Comparison of ENCODE assay signal across 23 mouse cellular contexts in the genomic region with DNA sequence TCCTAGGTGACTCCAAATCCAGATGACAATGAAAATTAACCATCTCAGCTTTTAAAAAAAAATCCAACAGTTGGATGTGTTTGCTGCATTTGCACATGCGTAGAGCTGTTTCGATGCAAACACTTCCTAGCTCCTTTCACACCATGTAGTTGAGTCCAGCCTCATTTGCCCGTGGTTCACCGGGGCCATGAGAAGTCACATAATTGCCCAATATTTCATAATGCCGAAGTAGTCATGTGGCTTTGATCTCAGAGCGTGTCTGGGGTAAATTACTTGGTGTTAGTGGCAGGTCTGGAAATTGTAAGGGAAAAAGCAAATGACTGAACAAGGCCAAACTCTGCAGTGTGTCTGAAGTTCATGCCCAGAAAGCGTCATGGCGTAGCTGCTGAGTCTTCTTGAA.
DNase-seq lines count a peak whose midpoint lies in the region; ATAC-seq and TF ChIP-seq lines count a peak whose summit lies in the region.
"Had no signal": no experiment of that assay in that cellular context is flagged by ENCODE, and none has a peak within 500 bp of the region (broad histone marks: within the 10 kb centered on the region; RNA-seq: fewer than 3 reads in every experiment).

No protein-coding gene starts in this region.

- H3K27me3 ChIP-seq in embryonic facial prominence, embryonic 11.5 days (ENCODE audit: control insufficient read depth, insufficient read depth, low read length): no peaks in the 10 kb centered on the region
- no peaks in the 10 kb centered on the region for H3K27me3 ChIP-seq in embryonic facial prominence, embryonic 10.5 days (replicated peaks; ENCODE audit: low read depth, poor library complexity, severe bottlenecking)
- peaks cover 7% of the 10 kb centered on the region; the same call in 1 of the 2 replicates for H3K27me3 ChIP-seq in heart, embryonic 12.5 days (replicated peaks)
- H3K27me3 ChIP-seq in heart, postnatal 0 days (ENCODE audit: control insufficient read depth, insufficient read depth, low read length): no peaks in the 10 kb centered on the region
- H3K27me3 ChIP-seq: embryonic facial prominence, embryonic 13.5 days; hindbrain, embryonic 12.5 days had no signal

- H3K9me3 ChIP-seq in embryonic facial prominence, embryonic 11.5 days (replicated peaks; ENCODE audit: control insufficient read depth, low read length): no peaks in the 10 kb centered on the region
- H3K9me3 ChIP-seq in embryonic facial prominence, embryonic 10.5 days: no peaks in the 10 kb centered on the region
- no peaks in the 10 kb centered on the region for H3K9me3 ChIP-seq in heart, embryonic 12.5 days (replicated peaks)
- H3K9me3 ChIP-seq in heart, postnatal 0 days (replicated peaks; ENCODE audit: control insufficient read depth, low read length): no peaks in the 10 kb centered on the region
- H3K9me3 ChIP-seq: embryonic facial prominence, embryonic 13.5 days; G1E; hindbrain, embryonic 12.5 days had no signal

- no peak overlapping the region for H3K4me3 ChIP-seq in embryonic facial prominence, embryonic 11.5 days (ENCODE audit: low read depth, low read length)
- H3K4me3 ChIP-seq in embryonic facial prominence, embryonic 10.5 days: no peak overlapping the region
- H3K4me3 ChIP-seq in heart, embryonic 12.5 days: no peak overlapping the region
- no peak overlapping the region for H3K4me3 ChIP-seq in heart, postnatal 0 days (ENCODE audit: low read depth, low read length)
- H3K4me3 ChIP-seq: embryonic facial prominence, embryonic 13.5 days; hindbrain, embryonic 12.5 days had no signal

- H3K9ac ChIP-seq in embryonic facial prominence, embryonic 11.5 days (replicated peaks; ENCODE audit: low read length): no peak overlapping the region
- no peak overlapping the region for H3K9ac ChIP-seq in heart, embryonic 12.5 days
- no peak overlapping the region for H3K9ac ChIP-seq in heart, postnatal 0 days (replicated peaks; ENCODE audit: low read depth, low read length)
- H3K9ac ChIP-seq: embryonic facial prominence, embryonic 13.5 days; hindbrain, embryonic 12.5 days had no signal

- H3K4me1 ChIP-seq in embryonic facial prominence, embryonic 11.5 days (ENCODE audit: control insufficient read depth, insufficient read depth, low read length): no peaks in the 10 kb centered on the region
- H3K4me1 ChIP-seq in embryonic facial prominence, embryonic 10.5 days: peaks cover 15% of the 10 kb centered on the region
- peaks cover 32% of the 10 kb centered on the region for H3K4me1 ChIP-seq in heart, embryonic 12.5 days (replicated peaks)
- peaks cover 18% of the 10 kb centered on the region for H3K4me1 ChIP-seq in heart, postnatal 0 days (ENCODE audit: control insufficient read depth, insufficient read depth)

- no peak for TF ChIP-seq EP300 in heart, postnatal 0 days (IDR thresholded peaks at IDR 0.05; ENCODE audit: low read depth)

- WGBS in embryonic facial prominence, embryonic 11.5 days: 81% methylated on average over 8 of the region's 8 CpGs
- whole genome bisulfite sequencing in embryonic facial prominence, embryonic 10.5 days: 82% methylated on average over 8 of the region's 8 CpGs
- WGBS in heart, embryonic 12.5 days: 85% methylated on average over 8 of the region's 8 CpGs
- 91% methylated on average over 8 of the region's 8 CpGs for WGBS in heart, postnatal 0 days

- peak; percentile 15 for DNase-seq in embryonic facial prominence, embryonic 11.5 days (ENCODE audit: low spot score)
- no peak for DNase-seq in embryonic facial prominence, embryonic 10.5 days (ENCODE audit: low spot score)
- DNase-seq in heart, postnatal 25 days (ENCODE audit: low spot score): no peak
- no peak for DNase-seq in heart, postnatal 0 days (ENCODE audit: low spot score)
- no peak for DNase-seq in heart, postnatal 36 days
- no peak for DNase-seq in adrenal gland, postnatal 10 days
- DNase-seq: adrenal gland, adult 8-10 months; B cell, adult 2 months; cerebellum, adult 11 months; cerebellum, adult 8-10 months; cerebellum, postnatal 14 days; embryo, embryonic 11 days; gastrocnemius, postnatal 36 days; kidney, adult 8-10 months had no signal

- no peak overlapping the region for H3K27ac ChIP-seq in embryonic facial prominence, embryonic 11.5 days (replicated peaks; ENCODE audit: low read depth, low read length)
- H3K27ac ChIP-seq in embryonic facial prominence, embryonic 10.5 days (replicated peaks): no peak overlapping the region
- H3K27ac ChIP-seq in heart, embryonic 12.5 days (ENCODE audit: poor library complexity, severe bottlenecking): peak overlapping the region; percentile 83; the same call in 1 of the 2 replicates
- peak overlapping the region; percentile 55; the same call in 1 of the 2 replicates for H3K27ac ChIP-seq in heart, postnatal 0 days (ENCODE audit: low read depth)
- H3K27ac ChIP-seq: embryonic facial prominence, embryonic 13.5 days; hindbrain, embryonic 12.5 days had no signal

- ATAC-seq in embryonic facial prominence, embryonic 11.5 days (replicated peaks; ENCODE audit: insufficient number of reproducible peaks, low FRiP score, low TSS enrichment, low read depth): no peak
- ATAC-seq in heart, embryonic 12.5 days (ENCODE audit: insufficient number of reproducible peaks, low FRiP score): no peak
- no peak for ATAC-seq in heart, postnatal 0 days (ENCODE audit: insufficient read depth, low read depth)
- ATAC-seq: CD4-positive, CD25-positive, alpha-beta regulatory T cell, adult 4 months; forebrain, embryonic 14.5 days; hindbrain, embryonic 16.5 days; inflammation-experienced regulatory T-cells, adult 6 months; intestine, postnatal 0 days had no signal

- H3K4me2 ChIP-seq in embryonic facial prominence, embryonic 11.5 days (ENCODE audit: low read depth, low read length): no peak overlapping the region
- H3K4me2 ChIP-seq in heart, embryonic 12.5 days: no peak overlapping the region
- no peak overlapping the region for H3K4me2 ChIP-seq in heart, postnatal 0 days (ENCODE audit: low read depth, low read length)
- H3K4me2 ChIP-seq: embryonic facial prominence, embryonic 13.5 days; hindbrain, embryonic 12.5 days had no signal

- H3K36me3 ChIP-seq in embryonic facial prominence, embryonic 11.5 days (replicated peaks; ENCODE audit: control insufficient read depth, insufficient read depth, low read depth, low read length): no peaks in the 10 kb centered on the region
- H3K36me3 ChIP-seq in embryonic facial prominence, embryonic 10.5 days (replicated peaks): no peaks in the 10 kb centered on the region
- H3K36me3 ChIP-seq in heart, embryonic 12.5 days: 0 out of 2 replicates have a peak, but pooled peaks cover 7% of the 10 kb centered on the region
- H3K36me3 ChIP-seq in heart, postnatal 0 days (replicated peaks; ENCODE audit: control insufficient read depth, insufficient read depth, low read length): no peaks in the 10 kb centered on the region; the same call in 1 of the 2 replicates
- H3K36me3 ChIP-seq: embryonic facial prominence, embryonic 13.5 days; G1E; hindbrain, embryonic 12.5 days had no signal

- TF ChIP-seq CTCF in heart, postnatal 0 days (IDR thresholded peaks at IDR 0.05; ENCODE audit: low read depth): no peak

- intact Hi-C loops in heart, postnatal 25 days (cut with DNase I): no loop called here
- intact Hi-C loops in heart, postnatal 36 days (cut with DNase I): no loop called here

Comparison
In these comparisons a context has a peak if more than half of its experiments do, and no peak if none do; other contexts are left out.
1. H3K27ac ChIP-seq: peak in heart, embryonic 12.5 days (single experiment) and heart, postnatal 0 days (single experiment); none in embryonic facial prominence, embryonic 11.5 days (single experiment) and embryonic facial prominence, embryonic 10.5 days (single experiment).